Mouse (Mus musculus): ENCODE data around the gene Sike1. TPM values are rescaled to one million over a fixed set of nuclear protein-coding genes. Genes with fewer than 3 reads are reported as not detected.

Sike1 gene
- polyA plus RNA-seq, 1 experiment from 2014 or later: 42.9 TPM

DNA sequence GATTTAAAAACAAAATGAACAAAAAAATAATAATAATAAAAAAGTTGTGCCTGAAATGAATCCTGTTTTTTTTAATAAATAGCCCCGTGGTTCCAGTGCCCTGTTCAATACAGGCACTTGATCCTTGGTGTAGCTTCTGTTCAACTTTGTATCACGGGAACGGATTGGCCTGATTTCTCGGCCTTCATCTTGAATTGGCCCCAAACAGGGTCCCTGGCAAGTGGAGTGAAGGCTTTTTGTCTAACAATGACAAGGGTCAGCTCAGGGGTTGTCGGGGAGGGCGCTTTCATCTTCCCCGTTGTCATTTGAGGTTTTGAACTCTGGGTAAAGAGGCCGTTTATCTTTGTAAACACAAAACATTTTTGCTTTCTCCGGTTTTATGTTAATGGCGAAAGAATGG is 62.2 kb downstream of the Sike1 start:
- ATAC-seq (replicated peaks; ENCODE audit: low FRiP score) (peak; percentile 59), DNase-seq (ENCODE audit: low spot score) (no peak)
- WGBS: 6% methylated on average over 10 of the region's 10 CpGs
- H3K27ac ChIP-seq (ENCODE audit: low read depth, low read length): peak overlapping the region; percentile 44; the same call in 1 of the 2 replicates
- no peaks in the 10 kb centered on the region; the same call in 1 of the 2 replicates for H3K4me1 ChIP-seq (replicated peaks; ENCODE audit: control insufficient read depth, insufficient read depth, low read length)
- no peaks in the 10 kb centered on the region for H3K9me3 ChIP-seq (ENCODE audit: control insufficient read depth, low read length)
- H3K9ac ChIP-seq (ENCODE audit: low read depth, low read length): no peak overlapping the region; the same call in 1 of the 2 replicates
- H3K4me3 ChIP-seq (ENCODE audit: low read depth, low read length): peak overlapping the region; percentile 74
- H3K36me3 ChIP-seq (ENCODE audit: control insufficient read depth, insufficient read depth, low read length): peaks cover 16% of the 10 kb centered on the region
- H3K4me2 ChIP-seq: peak overlapping the region; percentile 65
- no peaks in the 10 kb centered on the region for H3K27me3 ChIP-seq (replicated peaks; ENCODE audit: control insufficient read depth, insufficient read depth, low read length)

Other genes with a start within 250 kb of the Sike1 start
- 0.11 TPM in 1 of 2 replicates, not detected in the other for gene Tshb, start 213.0 kb upstream of the Sike1 start, polyA plus RNA-seq (2014; fragmentation: Nextera tagmentation; extraction: Ambion mirVana)
- 0.12 and 0.19 TPM in 2 replicates for gene Sycp1, start 59.6 kb upstream of the Sike1 start, polyA plus RNA-seq (2014; fragmentation: Nextera tagmentation; extraction: Ambion mirVana)
- gene Nr1h5, start 31.6 kb upstream of the Sike1 start, polyA plus RNA-seq (2014; fragmentation: Nextera tagmentation; extraction: Ambion mirVana): 18.3 and 21.9 TPM in 2 replicates
- 254 and 288 TPM in 2 replicates for gene Csde1, start 24.7 kb downstream of the Sike1 start, polyA plus RNA-seq (2014; fragmentation: Nextera tagmentation; extraction: Ambion mirVana)
- 102 and 112 TPM in 2 replicates for gene Nras, start 62.6 kb downstream of the Sike1 start, polyA plus RNA-seq (2014; fragmentation: Nextera tagmentation; extraction: Ambion mirVana)
- gene Ampd1, start 78.3 kb downstream of the Sike1 start, polyA plus RNA-seq (2014; fragmentation: Nextera tagmentation; extraction: Ambion mirVana): 0.40 and 0.53 TPM in 2 replicates
- 8.2 and 8.8 TPM in 2 replicates for gene Dennd2c, start 106.9 kb downstream of the Sike1 start, polyA plus RNA-seq (2014; fragmentation: Nextera tagmentation; extraction: Ambion mirVana)
- gene Bcas2, start 175.9 kb downstream of the Sike1 start, polyA plus RNA-seq (2014; fragmentation: Nextera tagmentation; extraction: Ambion mirVana): 272 and 278 TPM in 2 replicates